Mouse (Mus musculus) hindbrain, postnatal 0 days (tissue): ENCODE measurements at regions not wholly inside any gene's neighbourhood (a gene's known extent, or its start where the extent isn't known, plus 50 kb on each side); places are given as distances from the start of the nearest gene placed in this dataset.
A peak's percentile ranks its signal among the peaks of the same experiment; 100 is the strongest.

ENCODE experiments used
- ATAC-seq: fragments of 200-750 bp; cut with Nextera tagmentation; 2 replicates; pipeline ENCODE4 v1.8.0; 2017; ENCODE audit warnings: mild to moderate bottlenecking, moderate TSS enrichment, moderate library complexity
- DNase-seq: peaks from one replicate; pipeline ENCODE4 v3.0.0-alpha.2; 2015; ENCODE audit warnings: low spot score
- H3K27ac ChIP-seq: fragments of 300-500 bp; sonication (generic); 2 replicates; pipeline ENCODE4 v1.5.1; 2014; ENCODE audit warnings: mild to moderate bottlenecking
- H3K27me3 ChIP-seq: fragments of 300-500 bp; sonication (generic); 2 replicates; pipeline ENCODE4 v1.6.1; 2014; ENCODE audit warnings: low read length, mixed read lengths; ENCODE audit not compliant: insufficient read depth
- H3K36me3 ChIP-seq: fragments of 300-500 bp; sonication (generic); 2 replicates; pipeline ENCODE4 v1.6.1; 2014; ENCODE audit warnings: low read length, mixed read lengths; ENCODE audit not compliant: insufficient read depth
- H3K4me1 ChIP-seq: fragments of 300-500 bp; sonication (generic); 2 replicates; pipeline ENCODE4 v1.6.1; 2014; ENCODE audit warnings: antibody characterized with exemption, low read length, mixed read lengths; ENCODE audit not compliant: insufficient read depth
- H3K4me2 ChIP-seq: fragments of 300-500 bp; sonication (generic); 2 replicates; pipeline ENCODE4 v1.6.1; 2014; ENCODE audit warnings: low read depth, mild to moderate bottlenecking, low read length, moderate library complexity, mixed read lengths
- H3K4me3 ChIP-seq: fragments of 300-500 bp; sonication (generic); 2 replicates; pipeline ENCODE4 v1.5.1; 2014; ENCODE audit warnings: low read length
- H3K9ac ChIP-seq: fragments of 300-500 bp; sonication (generic); replicated peaks from 2 replicates; pipeline ENCODE4 v1.6.1; 2014; ENCODE audit warnings: mild to moderate bottlenecking, low read length, moderate library complexity, mixed read lengths
- H3K9me3 ChIP-seq: fragments of 300-500 bp; sonication (generic); 2 replicates; pipeline ENCODE4 v1.6.1; 2016; ENCODE audit warnings: low read length, mixed read lengths
- CTCF ChIP-seq: IDR thresholded peaks from 2 replicates; pipeline ENCODE4 v1.5.1; 2016; ENCODE audit warnings: antibody characterized with exemption, control low read depth, low read depth
- WGBS: fragments of 180-500 bp; shearing (Covaris S2); extraction: QIAGEN DNeasy Blood & Tissue Kit; methylation state at CpG from one replicate; pipeline ENCODE4 v1.1.7; 2014; 5-methylcytosine and 5-hydroxymethylcytosine counted together

DNA sequence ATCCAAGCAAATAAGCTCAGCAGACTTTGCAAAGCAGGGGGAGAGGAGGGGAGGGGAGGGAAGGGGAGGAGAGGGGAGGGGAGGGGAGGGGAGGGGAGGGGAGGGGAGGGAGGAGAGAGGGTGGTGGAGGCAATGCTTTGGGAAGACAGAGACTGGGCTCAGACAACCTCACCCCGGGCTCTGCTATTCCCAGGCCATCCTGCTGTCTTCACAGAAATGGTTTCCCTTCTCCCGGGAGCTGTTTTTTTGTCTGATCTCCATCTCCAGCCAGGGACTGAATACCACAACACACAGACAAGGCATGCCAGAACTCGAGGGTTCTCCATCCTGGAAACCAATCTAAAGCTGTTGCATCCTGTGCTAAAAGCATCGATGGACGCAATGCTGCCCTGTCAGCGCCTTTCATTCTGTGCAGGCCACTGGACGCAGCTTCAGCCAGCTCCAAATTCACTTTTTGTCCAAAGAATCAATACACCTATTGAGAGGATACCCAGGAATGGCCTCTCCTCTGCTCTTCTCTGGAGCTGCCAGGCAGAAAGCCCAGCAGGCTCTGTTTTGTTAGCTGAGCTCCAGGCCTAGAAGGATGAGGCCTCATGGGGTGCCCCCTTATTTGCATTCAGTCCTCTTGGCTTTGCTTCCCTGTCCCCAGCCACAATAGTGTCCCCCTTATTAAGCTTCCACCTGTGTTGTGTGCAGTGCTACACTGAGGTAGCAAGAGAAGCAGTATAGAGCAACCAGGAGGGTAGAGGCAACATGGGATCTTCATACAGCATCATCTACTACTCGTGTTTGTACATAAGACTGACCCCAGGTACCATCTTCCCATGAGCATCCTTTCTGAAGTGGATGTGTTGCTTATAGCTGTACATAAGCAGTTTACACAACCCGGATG, 90.6 kb downstream of the Zfp169 start:
- peak overlapping the region; percentile 5 for H3K27ac ChIP-seq

DNA sequence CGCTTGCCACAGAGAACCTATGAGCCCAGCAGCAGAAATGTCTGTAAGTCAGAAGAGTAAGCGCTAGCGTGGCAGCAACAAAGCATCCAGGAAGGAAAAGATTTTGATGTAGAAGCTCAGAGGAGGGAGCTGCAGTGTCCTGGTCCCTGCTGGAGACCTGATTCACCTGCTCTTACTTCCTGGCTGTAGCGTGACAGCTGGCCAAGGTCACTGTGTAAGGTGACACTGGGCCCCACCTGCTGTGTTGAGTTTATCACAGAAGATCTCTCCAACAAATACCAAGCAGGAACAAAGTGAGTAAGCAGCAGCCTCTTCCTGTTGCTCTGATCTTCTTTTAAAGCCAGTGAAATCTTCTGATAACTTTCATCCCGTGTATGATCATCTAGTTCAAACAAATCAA, 86.4 kb downstream of the Zfp169 start:
- TF ChIP-seq CTCF: no peak
- H3K4me1 ChIP-seq: no peaks in the 10 kb centered on the region
- H3K4me3 ChIP-seq: no peak overlapping the region
- H3K9ac ChIP-seq: no peak overlapping the region
- no peaks in the 10 kb centered on the region for H3K36me3 ChIP-seq
- DNase-seq (no peak), ATAC-seq (no peak)
- WGBS: 83% methylated on average over 5 of the region's 5 CpGs
- H3K27me3 ChIP-seq: no peaks in the 10 kb centered on the region
- no peak overlapping the region for H3K4me2 ChIP-seq
- H3K27ac ChIP-seq: no peak overlapping the region
- H3K9me3 ChIP-seq: no peaks in the 10 kb centered on the region

More for the DNA sequence above, 90.6 kb downstream of the Zfp169 start:
- Histone ChIP-seq H3K36me3 (no peaks in the 10 kb centered on the region), H3K9me3 (no peaks in the 10 kb centered on the region), H3K9ac (no peak overlapping the region), H3K4me1 (no peaks in the 10 kb centered on the region), H3K4me2 (no peak overlapping the region), H3K27me3 (no peaks in the 10 kb centered on the region), H3K4me3 (no peak overlapping the region)
- DNase-seq: peak; percentile 69
- peak; percentile 94 for ATAC-seq
- 25% methylated on average over 9 of the region's 9 CpGs for WGBS
- no peak for TF ChIP-seq CTCF

- Histone ChIP-seq H3K9me3 (no peaks in the 10 kb centered on the region), H3K4me2 (no peak overlapping the region), H3K4me3 (no peak overlapping the region), H3K4me1 (no peaks in the 10 kb centered on the region), H3K36me3 (no peaks in the 10 kb centered on the region), H3K9ac (no peak overlapping the region), H3K27ac (no peak overlapping the region), H3K27me3 (no peaks in the 10 kb centered on the region)
- no peak for TF ChIP-seq CTCF
- DNase-seq (no peak), ATAC-seq (no peak)
- 75% methylated on average over 14 of the region's 14 CpGs for WGBS
Measured at GRCm38 (mm10) chr13:48436659-48437345, 76.4 kb downstream of the Zfp169 start.
